In genomic region chr8:66756161-66756560, GRCm38 (mm10) we compare ENCODE assay signal across 25 mouse cellular contexts. TPM values are rescaled to one million over a fixed set of nuclear protein-coding genes. Genes with fewer than 3 reads are reported as not detected.
"Had no signal": no experiment of that assay in that cellular context is flagged by ENCODE, and none has a peak within 500 bp of the region (broad histone marks: within the 10 kb centered on the region; RNA-seq: fewer than 3 reads in every experiment).

No protein-coding gene starts in this region.

- H3K4me1 ChIP-seq: limb, embryonic 10.5 days; limb, embryonic 13.5 days; liver, embryonic 12.5 days; liver, embryonic 15.5 days; lung, embryonic 15.5 days; megakaryocyte, embryonic 14.5 days; midbrain, embryonic 10.5 days; midbrain, embryonic 13.5 days; neural tube, embryonic 13.5 days had no signal

- H3K4me3 ChIP-seq: limb, embryonic 10.5 days; limb, embryonic 13.5 days; liver, embryonic 12.5 days; liver, embryonic 15.5 days; lung, embryonic 15.5 days; megakaryocyte, embryonic 14.5 days; midbrain, embryonic 10.5 days; midbrain, embryonic 13.5 days; myocyte; neural tube, embryonic 13.5 days had no signal

- H3K36me3 ChIP-seq: limb, embryonic 10.5 days; limb, embryonic 13.5 days; liver, embryonic 12.5 days; liver, embryonic 15.5 days; lung, embryonic 15.5 days; midbrain, embryonic 10.5 days; midbrain, embryonic 13.5 days; neural tube, embryonic 13.5 days had no signal

- H3K4me2 ChIP-seq: limb, embryonic 13.5 days; liver, embryonic 12.5 days; liver, embryonic 15.5 days; lung, embryonic 15.5 days; midbrain, embryonic 13.5 days; neural tube, embryonic 13.5 days had no signal

- DNase-seq: kidney, adult 2 months; kidney, postnatal 25 days; layer of hippocampus, postnatal 36 days; liver; lung, adult 18-20 months; lung, postnatal 10 days; lung, postnatal 36 days; right cerebral cortex, postnatal 4 days; thymus, postnatal 25 days had no signal

- H3K9ac ChIP-seq: limb, embryonic 13.5 days; liver, embryonic 12.5 days; liver, embryonic 15.5 days; lung, embryonic 15.5 days; midbrain, embryonic 13.5 days; neural tube, embryonic 13.5 days had no signal

- ATAC-seq: intestine, postnatal 0 days; liver, embryonic 12.5 days; midbrain, embryonic 13.5 days; midbrain, embryonic 16.5 days had no signal

- H3K27ac ChIP-seq: kidney, postnatal 0 days; limb, embryonic 10.5 days; limb, embryonic 13.5 days; liver, embryonic 12.5 days; liver, embryonic 15.5 days; lung, embryonic 15.5 days; midbrain, embryonic 10.5 days; midbrain, embryonic 13.5 days; neural tube, embryonic 13.5 days; stomach, postnatal 0 days had no signal

- H3K9me3 ChIP-seq: limb, embryonic 10.5 days; limb, embryonic 13.5 days; liver, embryonic 12.5 days; liver, embryonic 15.5 days; lung, embryonic 15.5 days; midbrain, embryonic 10.5 days; midbrain, embryonic 13.5 days; neural tube, embryonic 13.5 days had no signal

- H3K27me3 ChIP-seq: limb, embryonic 13.5 days; liver, embryonic 12.5 days; liver, embryonic 15.5 days; lung, embryonic 15.5 days; megakaryocyte, embryonic 14.5 days; midbrain, embryonic 13.5 days; neural tube, embryonic 13.5 days had no signal

RNA-seq across cellular contexts. Expression of gene Npy1r, which starts 59.2 kb away (rescaled TPM):
- total RNA-seq: monocyte, adult 5-6 weeks; neutrophil, adult 5-6 weeks had no signal
- polyA plus RNA-seq: liver, embryonic 15.5 days; myocyte had no signal
